11 mouse cellular contexts compared by ENCODE assay signal in genomic region chr11:5242158-5242557, GRCm38 (mm10).
"Had no signal": no experiment of that assay in that cellular context is flagged by ENCODE, and none has a peak within 500 bp of the region (broad histone marks: within the 10 kb centered on the region; RNA-seq: fewer than 3 reads in every experiment).

No protein-coding gene starts in this region.

- H3K9ac ChIP-seq: liver, embryonic 15.5 days; midbrain, embryonic 13.5 days had no signal

- H3K4me3 ChIP-seq: liver, embryonic 15.5 days; midbrain, embryonic 13.5 days had no signal

- H3K27me3 ChIP-seq: liver, embryonic 15.5 days; midbrain, embryonic 13.5 days had no signal

- H3K4me2 ChIP-seq: liver, embryonic 11.5 days; liver, embryonic 15.5 days; midbrain, embryonic 13.5 days had no signal

- H3K9me3 ChIP-seq: liver, embryonic 15.5 days; midbrain, embryonic 13.5 days had no signal

- ATAC-seq: intestine, embryonic 16.5 days; midbrain, embryonic 13.5 days had no signal

- H3K36me3 ChIP-seq: liver, embryonic 15.5 days; midbrain, embryonic 13.5 days had no signal

- DNase-seq: kidney, adult 2 months; kidney, postnatal 10 days; layer of hippocampus, postnatal 36 days; lung, postnatal 36 days; right cerebral cortex, postnatal 14 days; thymus, adult 18-20 months; thymus, postnatal 14 days had no signal

- H3K27ac ChIP-seq: liver, embryonic 15.5 days; midbrain, embryonic 13.5 days had no signal
